14 mouse cellular contexts compared by ENCODE assay signal in the genomic region with DNA sequence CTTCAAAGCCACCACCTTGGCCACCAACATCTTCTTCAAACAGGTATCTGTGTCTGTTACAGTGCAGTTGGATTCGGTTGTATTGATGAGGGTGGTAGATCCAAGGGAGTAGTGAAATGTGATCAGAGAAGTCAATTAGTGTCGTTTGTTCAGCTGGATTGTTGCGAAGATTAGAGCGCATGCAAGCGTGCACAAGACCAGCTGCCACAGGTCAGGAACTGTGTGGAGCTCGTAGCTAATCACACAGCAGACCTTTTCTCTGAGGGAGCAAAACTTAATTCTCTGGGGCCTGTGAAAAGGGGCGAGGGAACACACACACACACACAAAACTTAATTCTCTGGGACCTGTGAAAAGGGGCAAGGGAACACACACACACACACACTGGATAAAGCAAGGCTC.
A peak's percentile ranks its signal among the peaks of the same experiment; 100 is the strongest.
DNase-seq lines count a peak whose midpoint lies in the region; ATAC-seq lines count a peak whose summit lies in the region.
"Had no signal": no experiment of that assay in that cellular context is flagged by ENCODE, and none has a peak within 500 bp of the region (broad histone marks: within the 10 kb centered on the region; RNA-seq: fewer than 3 reads in every experiment).

No protein-coding gene starts in this region.

- DNase-seq in kidney, adult 11 months, result no peak
- DNase-seq in liver, embryonic 11.5 days (ENCODE audit: low spot score), result no peak
- DNase-seq in embryonic facial prominence, embryonic 10.5 days (ENCODE audit: low spot score), result peak; percentile 15
- DNase-seq in embryonic facial prominence, embryonic 11.5 days (ENCODE audit: low spot score), result peak; percentile 27
- DNase-seq: cerebellum, adult 18-20 months; gastrocnemius, postnatal 10 days had no signal

- H3K27ac ChIP-seq in kidney, embryonic 14.5 days (ENCODE audit: low read depth, low read length), result 0 out of 2 replicates have a peak overlapping the region, but pooled peaks have one; percentile 6
- H3K27ac ChIP-seq in liver, embryonic 15.5 days (replicated peaks), result peak overlapping the region; percentile 7; the same call in 1 of the 2 replicates
- no peak overlapping the region for H3K27ac ChIP-seq in liver, embryonic 11.5 days (ENCODE audit: low read depth, low read length)
- no peak overlapping the region for H3K27ac ChIP-seq in embryonic facial prominence, embryonic 10.5 days (replicated peaks)
- no peak overlapping the region for H3K27ac ChIP-seq in embryonic facial prominence, embryonic 11.5 days (replicated peaks; ENCODE audit: low read depth, low read length)
- H3K27ac ChIP-seq: embryonic facial prominence, embryonic 12.5 days; forebrain, embryonic 15.5 days; hindbrain, embryonic 10.5 days; hindbrain, embryonic 14.5 days had no signal

- H3K27me3 ChIP-seq in kidney, embryonic 14.5 days (ENCODE audit: control insufficient read depth, insufficient read depth, low read length), result peaks cover 4% of the 10 kb centered on the region; the same call in 1 of the 2 replicates
- H3K27me3 ChIP-seq in liver, embryonic 15.5 days, result no peaks in the 10 kb centered on the region
- no peaks in the 10 kb centered on the region for H3K27me3 ChIP-seq in liver, embryonic 11.5 days (replicated peaks; ENCODE audit: control insufficient read depth, insufficient read depth, low read length)
- no peaks in the 10 kb centered on the region for H3K27me3 ChIP-seq in embryonic facial prominence, embryonic 10.5 days (replicated peaks; ENCODE audit: low read depth, poor library complexity, severe bottlenecking)
- H3K27me3 ChIP-seq in embryonic facial prominence, embryonic 11.5 days (ENCODE audit: control insufficient read depth, insufficient read depth, low read length), result no peaks in the 10 kb centered on the region
- H3K27me3 ChIP-seq: embryonic facial prominence, embryonic 12.5 days; forebrain, embryonic 15.5 days; heart, embryonic 15.5 days had no signal

- no peak overlapping the region for H3K9ac ChIP-seq in kidney, embryonic 14.5 days (ENCODE audit: low read depth, low read length)
- H3K9ac ChIP-seq in liver, embryonic 15.5 days, result no peak overlapping the region
- H3K9ac ChIP-seq in liver, embryonic 11.5 days (ENCODE audit: low read depth, low read length), result no peak overlapping the region
- no peak overlapping the region for H3K9ac ChIP-seq in embryonic facial prominence, embryonic 11.5 days (replicated peaks; ENCODE audit: low read length)
- H3K9ac ChIP-seq: embryonic facial prominence, embryonic 12.5 days; forebrain, embryonic 15.5 days; heart, embryonic 15.5 days; hindbrain, embryonic 14.5 days had no signal

- H3K4me2 ChIP-seq in kidney, embryonic 14.5 days (replicated peaks; ENCODE audit: low read depth, low read length), result no peak overlapping the region
- no peak overlapping the region for H3K4me2 ChIP-seq in liver, embryonic 15.5 days
- H3K4me2 ChIP-seq in liver, embryonic 11.5 days, result no peak overlapping the region
- no peak overlapping the region for H3K4me2 ChIP-seq in embryonic facial prominence, embryonic 11.5 days (ENCODE audit: low read depth, low read length)
- H3K4me2 ChIP-seq: embryonic facial prominence, embryonic 12.5 days; forebrain, embryonic 15.5 days; heart, embryonic 11.5 days; heart, embryonic 15.5 days; hindbrain, embryonic 14.5 days had no signal

- H3K36me3 ChIP-seq in kidney, embryonic 14.5 days (ENCODE audit: control insufficient read depth, insufficient read depth, low read length), result no peaks in the 10 kb centered on the region
- peaks cover 38% of the 10 kb centered on the region for H3K36me3 ChIP-seq in liver, embryonic 15.5 days (replicated peaks)
- 0 out of 2 replicates have a peak, but pooled peaks cover 3% of the 10 kb centered on the region for H3K36me3 ChIP-seq in liver, embryonic 11.5 days (ENCODE audit: control insufficient read depth, insufficient read depth, low read length)
- H3K36me3 ChIP-seq in embryonic facial prominence, embryonic 10.5 days (replicated peaks), result no peaks in the 10 kb centered on the region
- no peaks in the 10 kb centered on the region for H3K36me3 ChIP-seq in embryonic facial prominence, embryonic 11.5 days (replicated peaks; ENCODE audit: control insufficient read depth, insufficient read depth, low read depth, low read length)
- H3K36me3 ChIP-seq: embryonic facial prominence, embryonic 12.5 days; forebrain, embryonic 15.5 days; heart, embryonic 15.5 days; hindbrain, embryonic 10.5 days had no signal

- WGBS in kidney, embryonic 14.5 days, result 10% methylated on average over 7 of the region's 7 CpGs
- WGBS in liver, embryonic 15.5 days (ENCODE audit: insufficient replicate concordance), result 65% methylated on average over 7 of the region's 7 CpGs
- WGBS in liver, embryonic 11.5 days, result 66% methylated on average over 7 of the region's 7 CpGs
- WGBS in embryonic facial prominence, embryonic 10.5 days, result 26% methylated on average over 7 of the region's 7 CpGs
- 23% methylated on average over 7 of the region's 7 CpGs for WGBS in embryonic facial prominence, embryonic 11.5 days

- ATAC-seq in kidney, embryonic 14.5 days (ENCODE audit: low FRiP score, low TSS enrichment), result peak; percentile 61; the same call in 1 of the 2 replicates
- no peak for ATAC-seq in liver, embryonic 15.5 days (ENCODE audit: insufficient read depth)
- ATAC-seq in liver, embryonic 11.5 days (replicated peaks; ENCODE audit: low FRiP score), result no peak
- no peak for ATAC-seq in embryonic facial prominence, embryonic 11.5 days (replicated peaks; ENCODE audit: insufficient number of reproducible peaks, low FRiP score, low TSS enrichment, low read depth)
- ATAC-seq: forebrain, embryonic 15.5 days had no signal

- H3K9me3 ChIP-seq in kidney, embryonic 14.5 days (ENCODE audit: control insufficient read depth, low read length), result no peaks in the 10 kb centered on the region
- H3K9me3 ChIP-seq in liver, embryonic 15.5 days (replicated peaks), result no peaks in the 10 kb centered on the region
- no peaks in the 10 kb centered on the region for H3K9me3 ChIP-seq in liver, embryonic 11.5 days (ENCODE audit: control insufficient read depth, low read length)
- H3K9me3 ChIP-seq in embryonic facial prominence, embryonic 10.5 days, result no peaks in the 10 kb centered on the region
- H3K9me3 ChIP-seq in embryonic facial prominence, embryonic 11.5 days (replicated peaks; ENCODE audit: control insufficient read depth, low read length), result no peaks in the 10 kb centered on the region
- H3K9me3 ChIP-seq: embryonic facial prominence, embryonic 12.5 days; forebrain, embryonic 15.5 days; heart, embryonic 15.5 days; hindbrain, embryonic 10.5 days had no signal

- H3K4me3 ChIP-seq in kidney, embryonic 14.5 days (ENCODE audit: low read length), result no peak overlapping the region
- no peak overlapping the region for H3K4me3 ChIP-seq in liver, embryonic 15.5 days (replicated peaks)
- no peak overlapping the region for H3K4me3 ChIP-seq in liver, embryonic 11.5 days (ENCODE audit: low read depth, low read length)
- H3K4me3 ChIP-seq in embryonic facial prominence, embryonic 10.5 days, result no peak overlapping the region
- H3K4me3 ChIP-seq in embryonic facial prominence, embryonic 11.5 days (ENCODE audit: low read depth, low read length), result no peak overlapping the region
- H3K4me3 ChIP-seq: embryonic facial prominence, embryonic 12.5 days; forebrain, embryonic 15.5 days; heart, embryonic 15.5 days; hindbrain, embryonic 10.5 days had no signal

- peaks cover 19% of the 10 kb centered on the region for H3K4me1 ChIP-seq in kidney, embryonic 14.5 days (ENCODE audit: control insufficient read depth, insufficient read depth, low read length)
- peaks cover 4% of the 10 kb centered on the region; the same call in 1 of the 2 replicates for H3K4me1 ChIP-seq in liver, embryonic 15.5 days (replicated peaks)
- peaks cover 5% of the 10 kb centered on the region for H3K4me1 ChIP-seq in liver, embryonic 11.5 days (replicated peaks; ENCODE audit: control insufficient read depth, insufficient read depth, low read length)
- peaks cover 29% of the 10 kb centered on the region for H3K4me1 ChIP-seq in embryonic facial prominence, embryonic 10.5 days
- H3K4me1 ChIP-seq in embryonic facial prominence, embryonic 11.5 days (ENCODE audit: control insufficient read depth, insufficient read depth, low read length), result no peaks in the 10 kb centered on the region
- H3K4me1 ChIP-seq: forebrain, embryonic 15.5 days had no signal

Comparison
In these comparisons a context has a peak if more than half of its experiments do, and no peak if none do; other contexts are left out.
1. H3K27ac ChIP-seq: peak in kidney, embryonic 14.5 days (single experiment) and liver, embryonic 15.5 days (single experiment); none in liver, embryonic 11.5 days (single experiment), embryonic facial prominence, embryonic 10.5 days (single experiment) and embryonic facial prominence, embryonic 11.5 days (single experiment).
2. DNase-seq: peak in embryonic facial prominence, embryonic 10.5 days (single experiment) and embryonic facial prominence, embryonic 11.5 days (single experiment); none in kidney, adult 11 months (single experiment) and liver, embryonic 11.5 days (single experiment).